16 mouse cellular contexts compared by ENCODE assay signal in genomic region chr4:103098532-103098931, GRCm38 (mm10).
"Had no signal": no experiment of that assay in that cellular context is flagged by ENCODE, and none has a peak within 500 bp of the region (broad histone marks: within the 10 kb centered on the region; RNA-seq: fewer than 3 reads in every experiment).

No protein-coding gene starts in this region.

- H3K4me3 ChIP-seq: neural tube, embryonic 13.5 days; neural tube, embryonic 15.5 days; stomach, embryonic 15.5 days had no signal

- H3K27me3 ChIP-seq: neural tube, embryonic 13.5 days; neural tube, embryonic 15.5 days; stomach, embryonic 15.5 days had no signal

- DNase-seq: retina, postnatal 1 day; right cerebral cortex, adult 18-20 months; right cerebral cortex, postnatal 14 days; right cerebral cortex, postnatal 25 days; right cerebral cortex, postnatal 4 days; spleen, adult 18-20 months; thymus, adult 18-20 months; thymus, adult 2 months; thymus, postnatal 14 days; thymus, postnatal 25 days; thymus, postnatal 36 days; thymus, postnatal 4 days had no signal

- H3K27ac ChIP-seq: neural tube, embryonic 13.5 days; neural tube, embryonic 15.5 days; stomach, embryonic 15.5 days; stomach, postnatal 0 days had no signal

- H3K9me3 ChIP-seq: neural tube, embryonic 13.5 days; neural tube, embryonic 15.5 days; stomach, embryonic 15.5 days had no signal

- H3K9ac ChIP-seq: neural tube, embryonic 13.5 days; neural tube, embryonic 15.5 days; stomach, embryonic 15.5 days had no signal

- H3K36me3 ChIP-seq: neural tube, embryonic 15.5 days; stomach, embryonic 15.5 days had no signal

- H3K4me2 ChIP-seq: neural tube, embryonic 13.5 days; neural tube, embryonic 15.5 days; stomach, embryonic 15.5 days had no signal

- H3K4me1 ChIP-seq: neural tube, embryonic 13.5 days; neural tube, embryonic 15.5 days; stomach, embryonic 15.5 days had no signal
